Mouse (Mus musculus) layer of hippocampus, postnatal 14 days (tissue): Measurements from ENCODE around the gene Rapgef2. TPM values are rescaled to one million over a fixed set of nuclear protein-coding genes. Genes with fewer than 3 reads are reported as not detected.
A peak's percentile ranks its signal among the peaks of the same experiment; 100 is the strongest.

Source experiments
- DNase-seq, 2 experiments: peaks; one replicate each; pipeline ENCODE4 v3.0.0; 2021 to 2022; ENCODE audit warnings: low spot score in 2 of 2, mixed read lengths in 1 of 2
- total RNA-seq, 2 experiments: library from RNA; stranded (reverse); gene quantifications; 2 replicates each; pipeline ENCODE4 v1.2.3; 2021

The Rapgef2 gene
- total RNA-seq, 2 experiments from 2014 or later, result 121 to 131 TPM

GRCm38 (mm10) chr3:79285097-79285675 is 1.1 kb downstream of the Rapgef2 start:
- DNase-seq, result peak; percentile 19 to 46

GRCm38 (mm10) chr3:79283976-79284375 is 2.3 kb downstream of the Rapgef2 start:
- DNase-seq, result no peak

- no peak for DNase-seq
Measured at GRCm38 (mm10) chr3:79283031-79283430, 3.3 kb downstream of the Rapgef2 start.

- no peak for DNase-seq
Measured at GRCm38 (mm10) chr3:79275856-79276645, 10.3 kb downstream of the Rapgef2 start.

- no peak for DNase-seq
Measured at GRCm38 (mm10) chr3:79273350-79273749, 13.0 kb downstream of the Rapgef2 start.

GRCm38 (mm10) chr3:79272939-79273338 is 13.4 kb downstream of the Rapgef2 start:
- no peak for DNase-seq

- DNase-seq, result no peak
Measured at GRCm38 (mm10) chr3:79270980-79271555, 15.2 kb downstream of the Rapgef2 start.

GRCm38 (mm10) chr3:79269872-79270271 is 16.4 kb downstream of the Rapgef2 start:
- DNase-seq, result no peak

GRCm38 (mm10) chr3:79266976-79267375 is 19.3 kb downstream of the Rapgef2 start:
- no peak for DNase-seq

- DNase-seq, result no peak
Measured at GRCm38 (mm10) chr3:79261816-79262316, 24.5 kb downstream of the Rapgef2 start.

GRCm38 (mm10) chr3:79254023-79254422 is 32.3 kb downstream of the Rapgef2 start:
- DNase-seq, result no peak

- no peak for DNase-seq
Measured at GRCm38 (mm10) chr3:79253416-79253815, 32.9 kb downstream of the Rapgef2 start.

- DNase-seq, result no peak
Measured at GRCm38 (mm10) chr3:79252921-79253394, 33.4 kb downstream of the Rapgef2 start.

GRCm38 (mm10) chr3:79249955-79250354 is 36.4 kb downstream of the Rapgef2 start:
- DNase-seq, result peak in 1 of 2 experiments; percentile 63

- DNase-seq, result no peak
Measured at GRCm38 (mm10) chr3:79248659-79249235, 37.6 kb downstream of the Rapgef2 start.

- no peak for DNase-seq
Measured at GRCm38 (mm10) chr3:79248208-79248607, 38.1 kb downstream of the Rapgef2 start.

GRCm38 (mm10) chr3:79244347-79244746 is 42.0 kb downstream of the Rapgef2 start:
- no peak for DNase-seq

- DNase-seq, result no peak
Measured at GRCm38 (mm10) chr3:79242922-79243705, 43.2 kb downstream of the Rapgef2 start.

GRCm38 (mm10) chr3:79242298-79242697 is 44.0 kb downstream of the Rapgef2 start:
- DNase-seq, result no peak

GRCm38 (mm10) chr3:79239066-79239462 is 47.3 kb downstream of the Rapgef2 start:
- DNase-seq, result no peak
